Mouse (Mus musculus): Measurements from ENCODE around the gene Elovl1.

Gene Elovl1

DNA sequence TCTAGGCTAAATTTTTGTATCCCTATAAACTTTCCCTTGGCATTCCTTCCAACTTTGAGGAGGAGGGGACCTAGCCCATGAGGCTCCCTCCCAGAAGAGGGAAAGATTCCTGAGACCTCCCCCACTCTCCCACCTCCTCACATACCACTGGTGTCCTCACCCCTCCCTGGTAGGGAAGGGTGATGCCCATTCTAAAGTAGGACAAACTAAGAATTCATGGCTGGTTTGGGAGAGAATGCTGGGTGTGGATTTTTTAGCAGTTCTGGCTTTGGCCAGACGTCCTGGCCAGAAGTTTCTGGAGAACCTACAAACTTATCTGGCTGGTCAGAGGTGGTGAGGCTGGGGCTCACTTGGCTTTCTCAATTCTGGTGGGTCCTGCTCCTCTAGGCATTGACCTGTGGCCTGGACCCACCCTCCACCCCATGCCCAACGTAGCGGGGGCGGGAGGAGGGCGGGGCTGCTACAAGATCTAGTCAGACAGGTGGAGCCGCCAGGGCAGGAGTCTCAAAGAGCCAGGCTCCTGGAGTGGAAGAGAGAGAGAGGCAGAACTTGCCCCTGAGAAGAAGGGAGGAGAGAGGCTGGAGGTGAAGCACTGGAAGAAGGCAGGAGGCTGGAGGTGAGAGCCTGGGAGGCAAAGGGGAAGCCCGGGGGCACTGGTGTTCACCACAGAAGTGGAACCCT lies 1.5 kb downstream of the Elovl1 start:
- peak; percentile 62 for DNase-seq (ENCODE audit: low spot score)

DNA sequence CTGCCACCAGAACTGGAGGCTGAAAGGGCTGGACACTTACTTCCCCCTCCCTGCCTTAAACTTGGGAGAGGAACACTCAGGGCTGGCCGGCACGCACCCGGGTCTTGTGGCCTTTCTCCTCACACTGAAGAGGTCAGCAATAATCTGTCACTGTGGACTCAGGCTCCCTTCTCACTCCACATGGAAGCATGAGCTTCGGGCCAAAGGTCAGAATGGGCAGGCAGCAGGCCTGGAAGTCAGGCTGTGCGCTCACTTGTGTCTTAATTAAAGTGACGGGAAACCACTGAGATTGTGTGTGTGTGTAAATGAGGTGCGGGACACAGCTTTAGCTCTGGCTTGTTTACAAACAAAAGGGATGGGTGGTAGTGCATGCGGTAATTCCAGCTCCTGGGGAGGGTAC lies 4.4 kb downstream of the Elovl1 start:
- DNase-seq (ENCODE audit: low spot score), result no peak

GRCm38 (mm10) chr4:118436820-118437603 lies 9.1 kb downstream of the Elovl1 start, which contains the start of gene Cdc20:
Cdc20 (minus strand) TSS chr4:118437352.
- peak; percentile 94 for DNase-seq (ENCODE audit: low spot score)

- no peak for DNase-seq (ENCODE audit: low spot score)
Measured at GRCm38 (mm10) chr4:118437829-118438253, 9.9 kb downstream of the Elovl1 start.

DNA sequence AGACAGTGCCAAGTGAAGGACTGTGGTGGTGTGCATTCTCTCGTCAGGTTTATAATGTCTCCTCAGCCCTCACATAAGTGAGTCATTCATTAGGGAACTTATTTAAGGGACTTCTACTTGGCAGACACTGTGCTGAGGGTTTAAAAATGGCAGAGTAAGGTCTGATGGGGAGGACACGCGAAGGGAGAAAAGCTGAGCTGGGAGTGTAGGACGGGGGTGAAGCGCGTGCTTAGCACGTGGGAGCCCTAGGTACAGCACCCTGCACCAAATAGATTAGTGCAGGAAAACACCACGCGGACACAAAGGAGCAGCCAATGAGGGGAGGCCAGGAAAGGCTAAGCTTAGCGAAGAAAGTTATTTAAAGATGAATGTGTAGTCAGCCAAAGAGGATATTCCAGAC lies 17.2 kb downstream of the Elovl1 start:
- no peak for DNase-seq (ENCODE audit: low spot score)

- DNase-seq (ENCODE audit: low spot score), result peak; percentile 75
Measured at GRCm38 (mm10) chr4:118445781-118446414, 18.0 kb downstream of the Elovl1 start.

DNA sequence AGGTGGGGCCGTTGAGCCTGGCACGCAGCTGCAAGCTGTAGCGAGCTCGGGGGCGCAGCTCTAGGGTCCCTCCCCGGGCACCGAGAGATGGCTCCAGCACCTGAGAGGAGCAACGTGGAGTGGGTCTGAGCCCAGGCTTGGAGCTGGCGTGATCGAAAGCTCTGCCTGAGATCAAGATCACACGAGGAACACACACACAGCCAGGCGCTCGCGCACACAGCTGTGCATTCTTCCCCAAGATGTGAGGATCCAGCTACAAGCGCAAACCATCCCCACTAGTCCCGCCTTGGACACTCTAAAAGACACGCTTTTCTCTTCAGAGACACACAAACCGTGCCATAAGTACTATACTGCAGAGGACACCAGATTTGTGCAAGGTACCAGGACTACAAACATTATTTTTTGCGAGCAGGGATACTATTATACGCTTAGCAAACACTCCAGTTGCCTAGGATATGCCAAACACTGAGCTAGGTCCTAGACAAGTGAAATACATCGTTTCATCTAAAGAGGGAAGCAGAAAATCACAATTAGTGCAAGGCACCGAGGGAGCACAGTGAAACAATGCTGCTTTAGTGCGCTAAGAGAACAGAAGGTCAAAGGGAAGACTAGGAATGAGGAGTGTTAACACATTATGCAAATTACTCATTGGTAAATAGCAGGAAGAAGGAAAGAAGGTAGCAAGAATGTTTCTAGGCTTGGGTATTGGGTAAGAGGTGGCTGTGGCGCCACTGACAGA lies 18.7 kb downstream of the Elovl1 start:
- peak; percentile 17 for DNase-seq (ENCODE audit: low spot score)

- DNase-seq (ENCODE audit: low spot score), result no peak
Measured at GRCm38 (mm10) chr4:118457345-118457975, 29.6 kb downstream of the Elovl1 start, which contains the start of gene Mpl. Mpl (minus strand) TSS chr4:118457513.

GRCm38 (mm10) chr4:118464956-118465355 lies 37.1 kb downstream of the Elovl1 start:
- no peak for DNase-seq (ENCODE audit: low spot score)

DNA sequence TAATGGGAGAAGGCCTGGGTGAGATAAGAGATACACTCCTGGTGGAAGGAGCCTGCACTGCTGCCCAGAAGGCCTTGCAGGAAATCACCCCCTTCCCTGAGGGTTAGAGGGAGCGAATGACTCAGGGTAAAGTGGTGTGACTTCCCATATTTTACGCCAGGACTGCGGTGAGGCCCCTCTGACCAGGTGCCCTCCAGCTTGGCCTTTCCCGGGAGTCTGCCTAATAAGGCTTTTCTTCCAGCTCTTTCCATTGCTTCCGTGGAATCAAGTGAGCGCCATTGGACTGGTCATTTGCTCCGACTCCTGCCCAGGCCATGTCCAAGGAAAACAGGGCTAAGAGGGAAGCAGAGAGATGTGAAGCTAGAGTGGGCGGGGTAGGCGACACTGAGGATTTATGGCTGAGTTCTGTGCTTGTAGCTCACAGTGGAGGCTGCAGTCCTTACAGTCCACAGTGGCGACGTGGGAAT lies 37.8 kb downstream of the Elovl1 start:
- no peak for DNase-seq (ENCODE audit: low spot score)

GRCm38 (mm10) chr4:118471281-118471680 lies 43.4 kb downstream of the Elovl1 start:
- DNase-seq (ENCODE audit: low spot score), result no peak

DNA sequence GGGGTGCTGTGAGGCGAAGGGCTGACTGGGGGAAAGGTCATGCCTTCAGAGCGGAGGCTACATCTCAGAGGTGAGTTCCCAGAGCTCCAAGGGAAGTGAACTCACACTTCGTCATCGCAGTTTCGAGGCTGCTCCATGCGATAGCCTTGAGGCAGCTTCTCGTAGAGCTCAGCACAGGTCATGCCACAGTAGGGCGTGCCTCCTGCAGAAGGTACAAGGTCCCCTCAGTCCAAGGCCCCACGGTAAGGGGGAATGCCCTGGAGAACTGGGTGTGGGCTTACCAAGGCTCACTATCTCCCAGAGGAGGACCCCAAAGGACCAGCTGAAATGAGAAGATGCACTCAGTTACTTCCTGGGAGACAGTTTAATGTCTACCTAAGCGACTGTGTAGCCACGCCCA lies 44.8 kb downstream of the Elovl1 start:
- no peak for DNase-seq (ENCODE audit: low spot score)

- no peak for DNase-seq (ENCODE audit: low spot score)
Measured at GRCm38 (mm10) chr4:118476773-118477530, 49.1 kb downstream of the Elovl1 start.

All from lung, postnatal 25 days (tissue).